Mouse (Mus musculus) liver, embryonic 12.5 days (tissue): ENCODE data around the gene Rbks. TPM values are rescaled to one million over a fixed set of nuclear protein-coding genes. Genes with fewer than 3 reads are reported as not detected.

Experiments
- ATAC-seq: fragments of 200-750 bp; cut with Nextera tagmentation; 2 replicates; pipeline ENCODE4 v1.8.0; 2017; ENCODE audit warnings: moderate number of reproducible peaks, mild to moderate bottlenecking, moderate library complexity
- H3K27ac ChIP-seq: fragments of 300-500 bp; sonication (generic); 2 replicates; pipeline ENCODE4 v1.5.1; 2016; ENCODE audit warnings: mild to moderate bottlenecking
- H3K27me3 ChIP-seq: fragments of 300-500 bp; sonication (generic); replicated peaks from 2 replicates; pipeline ENCODE4 v1.6.1; 2016; ENCODE audit warnings: mild to moderate bottlenecking, moderate library complexity
- H3K36me3 ChIP-seq: fragments of 300-500 bp; sonication (generic); 2 replicates; pipeline ENCODE4 v1.6.1; 2016; ENCODE audit warnings: mild to moderate bottlenecking, moderate library complexity
- H3K4me1 ChIP-seq: fragments of 300-500 bp; sonication (generic); 2 replicates; pipeline ENCODE4 v1.6.1; 2016
- H3K4me2 ChIP-seq: fragments of 300-500 bp; sonication (generic); 2 replicates; pipeline ENCODE4 v1.6.1; 2016; ENCODE audit warnings: mild to moderate bottlenecking, moderate library complexity
- H3K4me3 ChIP-seq: fragments of 300-500 bp; sonication (generic); 2 replicates; pipeline ENCODE4 v1.5.1; 2016; ENCODE audit warnings: mild to moderate bottlenecking, moderate library complexity
- H3K9ac ChIP-seq: fragments of 300-500 bp; sonication (generic); 2 replicates; pipeline ENCODE4 v1.6.1; 2016; ENCODE audit warnings: mild to moderate bottlenecking, moderate library complexity
- H3K9me3 ChIP-seq: fragments of 300-500 bp; sonication (generic); replicated peaks from 2 replicates; pipeline ENCODE4 v1.6.1; 2016; ENCODE audit warnings: mild to moderate bottlenecking, moderate library complexity
- WGBS: fragments of 180-500 bp; shearing (Covaris S2); methylation state at CpG from one replicate; pipeline ENCODE4 v1.1.7; 2016; ENCODE audit not compliant: insufficient replicate concordance; 5-methylcytosine and 5-hydroxymethylcytosine counted together
- polyA plus RNA-seq: library from polyadenylated mRNA; unstranded; fragments of >200 nt; fragmentation: Nextera tagmentation; extraction: Ambion mirVana; gene quantifications from 2 replicates; pipeline ENCODE4 v1.2.1, GENCODE M21; 2016

Rbks gene
- 20.7 and 20.8 TPM in 2 replicates for polyA plus RNA-seq

DNA sequence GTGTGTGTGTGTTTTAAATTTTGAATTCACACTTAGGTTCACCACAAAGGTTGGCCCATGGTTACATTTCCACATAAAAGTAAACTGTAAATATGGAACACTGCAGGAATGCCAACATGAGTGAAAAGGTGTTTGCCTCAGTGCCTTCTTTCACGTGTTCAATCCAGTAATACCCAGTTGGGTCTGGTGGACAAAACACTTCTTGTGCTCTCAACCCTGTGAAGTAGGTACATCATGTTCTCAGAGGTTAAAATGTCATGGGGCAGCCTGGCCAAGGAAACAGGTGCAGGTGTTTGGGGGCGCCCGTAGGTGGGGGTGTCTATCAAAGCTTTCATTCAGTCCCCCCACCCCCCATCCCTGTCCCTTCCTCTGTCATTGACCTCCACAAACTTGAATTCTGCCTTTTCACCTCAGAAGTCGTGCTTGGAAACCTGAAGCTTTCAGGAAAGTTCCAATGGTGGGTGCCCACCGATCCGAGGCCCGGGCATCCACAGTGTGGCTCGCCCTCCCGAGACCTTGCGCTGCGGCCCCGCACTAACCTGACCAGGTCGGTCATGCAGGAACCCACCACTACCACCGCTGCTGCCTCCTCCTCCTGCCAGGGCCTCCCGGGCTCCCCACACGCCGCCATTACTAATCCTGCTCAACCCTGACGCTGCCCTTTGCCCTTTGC lies at the start of gene Rbks:
Gene Rbks (minus strand): TSS at position 657 of the 673 bp plus-strand sequence.
- no peaks in the 10 kb centered on the region for H3K27me3 ChIP-seq
- H3K4me3 ChIP-seq: peak within 1 kb of the TSS; percentile 88
- H3K4me1 ChIP-seq: peaks cover 47% of the 10 kb centered on the region
- H3K4me2 ChIP-seq: peak within 1 kb of the TSS; percentile 88
- H3K36me3 ChIP-seq: peaks cover 9% of the 10 kb centered on the region
- H3K27ac ChIP-seq: peak within 1 kb of the TSS; percentile 96
- peak within 1 kb of the TSS; percentile 81 for H3K9ac ChIP-seq
- no peak for ATAC-seq
- no peaks in the 10 kb centered on the region for H3K9me3 ChIP-seq
- 8% methylated on average over 18 of the region's 18 CpGs for WGBS

DNA sequence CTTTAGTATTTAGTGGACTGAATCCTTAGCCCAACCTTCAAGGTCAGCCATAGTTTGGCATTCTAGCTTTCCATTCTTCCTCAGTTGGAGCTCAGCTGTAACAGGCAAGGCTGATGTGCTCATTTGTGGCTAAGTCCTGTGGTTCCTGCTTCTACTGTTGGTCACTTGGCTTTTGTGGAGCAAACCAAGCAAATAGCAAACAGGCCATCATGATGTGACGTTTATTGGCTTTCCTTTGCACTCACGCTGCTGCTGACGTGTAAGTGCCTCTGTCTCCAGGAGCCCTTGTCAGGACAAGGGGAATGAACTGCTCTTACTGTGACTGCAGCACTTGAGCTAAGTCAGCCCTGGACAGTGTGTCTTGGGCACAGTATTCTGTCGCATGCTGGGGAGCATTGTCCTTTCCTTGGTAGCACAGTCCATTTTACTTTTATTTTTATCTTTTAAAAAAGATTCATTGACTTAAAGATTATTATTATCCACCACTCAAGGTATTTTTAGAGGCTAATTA lies 45.1 kb upstream of the Rbks start:
- H3K9me3 ChIP-seq: no peaks in the 10 kb centered on the region
- no peak overlapping the region for H3K4me3 ChIP-seq
- H3K27me3 ChIP-seq: no peaks in the 10 kb centered on the region
- H3K36me3 ChIP-seq: no peaks in the 10 kb centered on the region
- H3K27ac ChIP-seq: no peak overlapping the region
- H3K9ac ChIP-seq: no peak overlapping the region
- H3K4me2 ChIP-seq: no peak overlapping the region
- no peak for ATAC-seq
- no peaks in the 10 kb centered on the region for H3K4me1 ChIP-seq
- WGBS: 62% methylated on average over 4 of the region's 4 CpGs

DNA sequence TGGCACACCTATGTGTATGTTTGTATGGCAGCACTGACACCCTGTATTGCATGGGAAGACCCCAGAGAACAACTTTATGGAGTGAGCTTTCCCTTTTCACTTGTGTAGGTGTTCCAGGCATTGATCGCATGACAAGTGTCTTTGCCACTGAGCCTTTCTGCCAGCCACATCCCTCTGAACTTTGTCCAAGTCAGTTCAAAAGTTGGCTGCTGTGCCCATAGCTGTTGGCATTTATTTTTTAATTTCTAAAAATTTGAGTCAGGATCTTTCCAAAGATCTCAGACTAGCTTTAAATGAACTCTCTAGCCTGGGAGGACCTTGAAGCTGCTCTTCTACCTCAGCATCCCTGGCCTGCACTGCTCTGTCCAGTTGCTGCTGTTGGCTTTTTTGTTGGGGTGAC lies 44.5 kb upstream of the Rbks start:
- Histone ChIP-seq H3K4me3 (no peak overlapping the region), H3K4me1 (no peaks in the 10 kb centered on the region), H3K9ac (no peak overlapping the region), H3K27me3 (no peaks in the 10 kb centered on the region), H3K36me3 (no peaks in the 10 kb centered on the region), H3K9me3 (no peaks in the 10 kb centered on the region), H3K27ac (no peak overlapping the region), H3K4me2 (no peak overlapping the region)
- 86% methylated on average over 1 of the region's 1 CpGs for WGBS
- no peak for ATAC-seq

DNA sequence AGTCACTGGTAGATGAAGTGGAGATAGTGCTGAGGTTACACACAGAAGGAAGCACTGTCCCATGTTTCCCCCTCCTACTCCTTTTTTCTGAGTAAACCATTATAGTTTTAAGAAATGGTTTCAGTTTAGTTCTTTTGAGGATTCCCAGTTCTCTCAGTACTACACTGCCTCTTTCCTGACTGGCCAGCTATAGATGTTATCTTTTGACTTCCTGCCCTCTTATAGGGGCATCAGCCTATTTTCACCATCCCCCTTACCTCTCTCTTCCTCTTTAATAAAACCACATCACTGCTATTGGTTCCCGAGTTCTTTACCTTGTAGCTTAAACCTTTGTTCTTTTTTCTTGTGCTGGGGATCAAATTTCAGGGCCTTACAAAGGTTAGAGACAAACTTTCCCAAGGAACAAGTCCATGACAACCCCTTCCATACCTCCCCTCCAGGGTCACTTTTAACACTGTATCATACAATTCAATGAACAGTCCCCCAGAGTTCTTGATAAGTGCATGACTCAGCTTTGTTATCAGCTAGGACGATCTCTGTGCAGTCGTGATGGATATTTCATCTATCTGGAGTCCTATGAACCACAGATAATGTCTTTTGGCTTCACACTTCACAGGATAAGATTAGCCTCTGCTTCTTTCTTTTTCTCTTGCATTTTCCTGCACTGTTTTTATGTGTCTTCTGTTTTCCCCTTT lies 35.4 kb upstream of the Rbks start:
- H3K4me2 ChIP-seq: no peak overlapping the region
- H3K4me3 ChIP-seq: no peak overlapping the region
- H3K9me3 ChIP-seq: no peaks in the 10 kb centered on the region
- H3K9ac ChIP-seq: no peak overlapping the region
- peaks cover 12% of the 10 kb centered on the region for H3K4me1 ChIP-seq
- WGBS: 12% methylated on average over 3 of the region's 3 CpGs
- no peaks in the 10 kb centered on the region for H3K27me3 ChIP-seq
- H3K27ac ChIP-seq: no peak overlapping the region
- ATAC-seq: no peak
- peaks cover 14% of the 10 kb centered on the region; the same call in 1 of the 2 replicates for H3K36me3 ChIP-seq

DNA sequence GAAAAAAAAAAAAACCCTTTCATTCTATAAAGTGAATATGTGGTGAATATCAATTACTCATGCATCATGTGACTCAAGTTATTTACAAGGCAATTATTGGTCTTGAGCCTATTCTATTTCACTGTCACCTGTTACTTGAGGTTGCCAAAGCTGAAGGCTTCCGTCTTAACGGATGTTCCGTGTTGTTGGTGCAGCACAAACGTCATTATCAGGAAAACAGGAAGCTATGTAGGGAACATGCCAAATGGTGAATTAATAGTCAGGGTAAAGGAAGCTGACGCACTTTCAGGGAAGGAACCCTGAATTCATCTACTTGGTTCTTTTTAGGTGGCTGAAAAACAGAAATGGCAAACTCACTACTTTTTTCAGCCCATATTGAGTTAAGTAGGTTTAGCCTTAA lies 30.0 kb upstream of the Rbks start:
- no peak overlapping the region for H3K4me3 ChIP-seq
- H3K9me3 ChIP-seq: no peaks in the 10 kb centered on the region
- H3K27ac ChIP-seq: no peak overlapping the region
- 0 out of 2 replicates have a peak, but pooled peaks cover 4% of the 10 kb centered on the region for H3K36me3 ChIP-seq
- H3K27me3 ChIP-seq: no peaks in the 10 kb centered on the region
- ATAC-seq: no peak
- H3K4me2 ChIP-seq: no peak overlapping the region
- peaks cover 13% of the 10 kb centered on the region for H3K4me1 ChIP-seq
- WGBS: 39% methylated on average over 5 of the region's 5 CpGs
- no peak overlapping the region for H3K9ac ChIP-seq

DNA sequence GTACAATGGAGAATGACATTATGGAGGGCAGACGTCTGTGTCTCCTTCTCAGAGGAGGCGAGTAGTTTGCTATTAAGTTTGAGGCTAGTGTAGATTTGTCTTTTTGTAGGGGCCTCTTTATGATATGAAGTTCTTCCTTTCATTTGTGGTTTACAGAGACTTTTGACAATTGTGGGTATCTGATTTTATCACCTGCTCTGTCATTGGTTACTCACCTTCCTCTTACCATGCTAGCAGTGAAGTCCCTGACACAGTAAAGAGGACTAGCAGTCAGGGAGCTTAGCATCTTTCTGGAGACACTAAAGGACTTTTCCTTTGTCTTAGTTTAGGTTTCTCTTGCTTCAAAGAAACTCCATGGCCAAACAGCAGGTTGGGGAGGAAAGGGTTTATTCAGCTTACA lies 28.5 kb upstream of the Rbks start:
- Histone ChIP-seq H3K36me3 (no peaks in the 10 kb centered on the region), H3K27me3 (no peaks in the 10 kb centered on the region), H3K27ac (no peak overlapping the region), H3K9me3 (no peaks in the 10 kb centered on the region), H3K4me3 (no peak overlapping the region), H3K9ac (no peak overlapping the region), H3K4me1 (peaks cover 13% of the 10 kb centered on the region), H3K4me2 (no peak overlapping the region)
- ATAC-seq: no peak
- WGBS: 72% methylated on average over 2 of the region's 2 CpGs

DNA sequence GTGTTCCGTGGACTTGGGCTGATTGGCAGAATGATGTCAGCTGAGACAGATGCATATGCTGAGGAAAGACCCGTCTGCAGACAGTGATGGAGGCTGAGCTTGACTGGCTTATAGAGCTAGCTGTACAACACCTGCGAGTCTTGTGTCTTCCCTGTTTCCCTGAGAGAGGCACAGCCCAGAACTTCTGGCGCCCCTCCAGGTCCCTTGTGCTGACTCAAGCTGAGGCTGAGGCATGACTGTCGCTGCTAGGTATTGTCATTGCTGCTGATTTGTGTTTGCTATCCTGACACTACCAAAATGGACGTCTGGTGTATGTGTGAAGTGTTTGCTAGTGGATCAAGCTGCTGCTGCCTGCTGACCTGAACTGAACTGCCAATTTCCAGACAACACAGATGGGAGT lies 27.1 kb upstream of the Rbks start:
- no peaks in the 10 kb centered on the region for H3K9me3 ChIP-seq
- peaks cover 13% of the 10 kb centered on the region for H3K4me1 ChIP-seq
- ATAC-seq: no peak
- H3K9ac ChIP-seq: no peak overlapping the region
- H3K27me3 ChIP-seq: no peaks in the 10 kb centered on the region
- no peak overlapping the region for H3K27ac ChIP-seq
- WGBS: 65% methylated on average over 6 of the region's 6 CpGs
- no peak overlapping the region for H3K4me2 ChIP-seq
- H3K4me3 ChIP-seq: no peak overlapping the region
- no peaks in the 10 kb centered on the region for H3K36me3 ChIP-seq

DNA sequence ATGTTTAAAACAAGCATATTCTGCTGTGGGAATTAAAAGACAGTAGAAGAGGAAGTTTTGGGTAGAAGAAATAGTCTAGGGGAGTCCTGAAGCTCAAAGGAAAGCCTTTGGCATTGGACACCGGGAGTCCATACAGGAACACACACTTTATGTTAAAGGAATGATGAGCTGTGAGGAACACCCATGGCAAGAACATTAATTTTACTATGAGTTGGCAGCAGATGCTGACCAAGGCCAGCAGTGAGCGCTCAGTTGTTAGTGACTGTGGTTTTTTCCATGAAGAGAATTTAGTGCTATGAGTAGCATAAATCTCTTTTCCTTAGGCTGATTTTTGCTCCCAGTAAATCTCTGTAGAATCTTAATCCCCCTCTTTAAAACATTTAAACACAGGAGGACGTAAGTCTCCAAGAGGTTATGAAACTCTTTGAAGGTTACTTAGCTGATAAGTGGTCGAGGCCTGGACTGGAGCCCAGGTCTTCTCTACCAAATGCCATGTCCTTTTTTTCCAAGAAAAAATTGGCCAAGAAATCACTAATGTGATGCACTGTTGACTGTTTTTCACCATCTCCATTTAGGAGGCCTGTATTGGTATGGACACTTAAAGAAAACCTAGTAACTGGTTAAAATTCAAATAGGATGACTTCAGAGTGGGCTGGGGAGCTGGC lies 18.2 kb upstream of the Rbks start:
- Histone ChIP-seq H3K27ac (no peak overlapping the region), H3K4me1 (peaks cover 22% of the 10 kb centered on the region), H3K4me3 (no peak overlapping the region), H3K36me3 (peaks cover 5% of the 10 kb centered on the region; the same call in 1 of the 2 replicates), H3K9ac (no peak overlapping the region), H3K9me3 (no peaks in the 10 kb centered on the region), H3K27me3 (no peaks in the 10 kb centered on the region), H3K4me2 (no peak overlapping the region)
- WGBS: 78% methylated on average over 4 of the region's 4 CpGs
- no peak for ATAC-seq

DNA sequence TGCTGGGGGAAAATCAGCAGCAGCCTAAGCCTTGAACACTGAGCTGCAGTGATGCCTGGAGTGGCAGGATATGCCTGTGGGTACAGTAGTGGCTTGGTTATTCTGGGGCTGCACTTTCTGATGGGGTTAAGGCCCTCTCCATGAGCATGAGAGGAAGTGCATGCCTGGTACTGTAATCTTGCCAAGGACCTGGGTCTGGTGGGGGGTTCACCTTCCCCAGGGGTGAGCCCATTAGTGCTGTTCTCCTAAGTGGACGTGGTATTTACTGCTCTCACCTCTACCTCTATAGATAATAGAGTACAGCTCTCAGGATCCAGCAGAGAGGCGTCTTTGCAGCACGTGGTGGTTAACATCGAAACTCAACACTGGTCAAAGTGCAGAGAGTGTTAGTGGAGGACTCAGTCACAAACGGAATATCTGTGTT lies 16.4 kb upstream of the Rbks start:
- no peaks in the 10 kb centered on the region for H3K27me3 ChIP-seq
- H3K9ac ChIP-seq: no peak overlapping the region
- H3K36me3 ChIP-seq: peaks cover 11% of the 10 kb centered on the region
- ATAC-seq: no peak
- no peak overlapping the region for H3K4me3 ChIP-seq
- peaks cover 22% of the 10 kb centered on the region for H3K4me1 ChIP-seq
- 48% methylated on average over 5 of the region's 5 CpGs for WGBS
- no peak overlapping the region for H3K4me2 ChIP-seq
- H3K27ac ChIP-seq: no peak overlapping the region; the same call in 1 of the 2 replicates
- no peaks in the 10 kb centered on the region for H3K9me3 ChIP-seq

DNA sequence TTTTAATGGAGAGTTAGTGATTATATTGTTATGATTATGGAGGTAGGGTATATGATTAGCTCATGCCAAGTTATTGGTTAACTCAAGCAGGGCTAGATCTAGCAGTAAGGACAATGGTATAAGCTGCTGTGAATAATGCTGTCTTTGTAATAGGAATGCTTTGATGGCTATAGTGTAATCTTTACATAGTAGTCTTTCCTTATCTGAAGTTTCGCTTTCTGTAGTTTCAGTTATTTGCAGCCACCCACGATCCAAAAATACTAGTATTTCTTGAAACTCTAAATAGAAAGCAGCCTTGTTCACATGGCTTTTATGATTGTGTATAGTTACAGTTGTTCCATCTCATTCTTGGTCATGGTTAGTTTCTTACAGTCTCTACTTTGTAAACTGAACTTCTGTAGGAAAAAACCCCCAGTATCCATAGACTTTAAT lies 15.9 kb upstream of the Rbks start:
- no peak for ATAC-seq

DNA sequence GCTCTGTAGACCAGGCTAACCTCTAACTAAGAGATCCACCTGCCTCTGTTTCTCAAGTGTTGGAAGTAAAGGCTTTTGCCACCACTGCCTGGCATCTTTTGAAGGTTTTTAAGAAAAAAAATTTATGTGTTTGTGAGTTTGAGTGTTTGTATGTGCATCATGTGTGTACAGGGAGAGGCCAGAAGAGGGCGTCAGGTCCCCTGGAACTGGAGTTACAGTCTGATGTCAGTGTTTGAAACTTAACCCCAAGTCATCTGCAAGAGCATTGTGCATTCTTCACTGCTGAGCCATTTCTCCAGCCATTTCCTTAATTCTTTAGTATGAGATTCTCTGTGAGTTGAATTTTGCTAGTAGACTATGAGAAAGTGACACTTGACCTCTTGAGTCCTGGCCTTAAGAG lies 12.0 kb upstream of the Rbks start:
- no peak overlapping the region for H3K9ac ChIP-seq
- 68% methylated on average over 1 of the region's 1 CpGs for WGBS
- no peaks in the 10 kb centered on the region for H3K27me3 ChIP-seq
- no peak for ATAC-seq
- no peak overlapping the region for H3K27ac ChIP-seq
- no peak overlapping the region for H3K4me2 ChIP-seq
- H3K4me1 ChIP-seq: peaks cover 18% of the 10 kb centered on the region
- H3K9me3 ChIP-seq: no peaks in the 10 kb centered on the region
- peaks cover 26% of the 10 kb centered on the region for H3K36me3 ChIP-seq
- no peak overlapping the region for H3K4me3 ChIP-seq

More for the DNA sequence above, 15.9 kb upstream of the Rbks start:
- peaks cover 11% of the 10 kb centered on the region for H3K36me3 ChIP-seq
- H3K9me3 ChIP-seq: no peaks in the 10 kb centered on the region
- no peak overlapping the region for H3K4me2 ChIP-seq
- no peaks in the 10 kb centered on the region for H3K27me3 ChIP-seq
- no peak overlapping the region for H3K9ac ChIP-seq
- peaks cover 22% of the 10 kb centered on the region for H3K4me1 ChIP-seq
- no peak overlapping the region for H3K27ac ChIP-seq
- WGBS: 54% methylated on average over 2 of the region's 2 CpGs
- H3K4me3 ChIP-seq: no peak overlapping the region

DNA sequence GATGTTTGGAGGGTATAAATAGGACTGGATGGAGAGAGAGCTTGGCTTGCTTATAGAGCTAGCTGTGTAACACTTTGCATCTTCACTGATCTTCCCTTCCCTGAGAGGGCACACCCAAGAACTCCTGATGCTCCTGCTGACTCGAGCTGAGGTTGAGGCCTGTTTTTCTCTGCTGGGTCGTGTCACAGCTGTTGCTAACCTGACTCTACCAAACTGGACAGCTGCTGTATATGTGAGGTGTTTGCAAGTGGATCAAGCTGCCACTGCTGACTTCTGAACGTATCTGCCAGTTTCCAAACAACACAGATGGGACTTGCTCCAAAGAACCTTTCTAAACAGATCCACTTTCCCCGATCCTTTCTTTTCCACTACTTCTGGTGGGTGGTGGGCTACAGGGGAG lies 9.4 kb upstream of the Rbks start:
- ATAC-seq: no peak
- no peaks in the 10 kb centered on the region for H3K27me3 ChIP-seq
- no peaks in the 10 kb centered on the region for H3K9me3 ChIP-seq
- no peak overlapping the region for H3K4me3 ChIP-seq
- H3K27ac ChIP-seq: no peak overlapping the region
- peaks cover 51% of the 10 kb centered on the region for H3K36me3 ChIP-seq
- H3K4me1 ChIP-seq: peaks cover 9% of the 10 kb centered on the region
- WGBS: 80% methylated on average over 4 of the region's 4 CpGs
- no peak overlapping the region for H3K4me2 ChIP-seq
- no peak overlapping the region for H3K9ac ChIP-seq
